Mouse (Mus musculus) erythroblast, adult 5-6 weeks (primary cell): ENCODE results near the gene Nfe2l2. TPM values are rescaled to one million over a fixed set of nuclear protein-coding genes. Genes with fewer than 3 reads are reported as not detected.

Experiments used
- ATAC-seq: replicated peaks from 2 replicates; pipeline ENCODE4 v1.8.0; 2016; ENCODE audit warnings: moderate number of reproducible peaks, mild to moderate bottlenecking, moderate TSS enrichment, inconsistent platforms; ENCODE audit not compliant: poor library complexity, low FRiP score, severe bottlenecking
- total RNA-seq, 2 experiments: library from RNA; stranded (forward) in 1 of 2; stranded (reverse) in 1 of 2; fragments of 150-400 nt in 1 of 2; fragments of 200-764, 138-1000 nt in 1 of 2; gene quantifications; 2 replicates each; pipeline versions ENCODE4 v1.2.3 to v1.2.4; 2015 to 2017; ENCODE audit warnings: low replicate concordance in 2 of 2

Gene Nfe2l2
- total RNA-seq, 2 experiments from 2014 or later = 34.6 to 91.5 TPM

DNA sequence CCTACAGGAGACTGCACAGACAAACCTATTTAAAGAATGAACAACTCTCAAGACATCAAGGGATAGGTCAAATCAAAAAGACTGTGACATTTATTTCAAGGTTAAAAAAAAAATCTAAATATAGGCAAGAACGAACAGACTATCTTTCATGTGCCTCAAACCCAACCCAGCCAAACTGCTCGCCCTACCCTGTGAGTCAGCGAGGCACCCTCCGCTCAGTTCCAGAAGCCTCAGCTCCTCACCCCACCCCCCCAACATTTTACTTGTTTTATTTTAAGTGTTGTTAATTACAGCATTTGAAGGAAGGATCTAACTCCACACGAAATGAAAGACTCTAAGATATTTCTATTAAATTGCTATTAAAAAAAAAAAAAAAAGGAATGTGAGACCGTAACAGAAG lies 73.0 kb downstream of the Nfe2l2 start:
- ATAC-seq = no peak

DNA sequence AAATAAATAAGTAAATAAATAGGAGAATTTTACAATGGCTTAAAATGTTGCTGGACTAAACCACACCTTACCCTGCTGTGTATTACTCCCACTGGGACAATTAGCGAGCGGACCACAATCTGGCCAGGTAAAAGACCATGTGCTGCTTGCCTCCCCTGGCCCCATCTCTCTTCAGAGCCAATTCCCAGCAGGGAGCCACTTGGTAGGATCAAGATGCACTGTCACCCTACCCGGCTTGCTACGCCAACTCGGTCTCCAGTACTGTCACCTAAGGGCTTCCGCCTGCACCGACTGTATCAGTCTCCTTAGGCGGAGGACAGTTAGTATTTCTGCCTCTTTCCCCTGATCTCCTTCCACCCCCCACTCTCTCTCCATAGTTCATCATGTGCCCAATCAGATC lies 76.0 kb downstream of the Nfe2l2 start:
- no peak for ATAC-seq

GRCm38 (mm10) chr2:75626597-75627440 lies 77.6 kb downstream of the Nfe2l2 start:
- ATAC-seq = no peak

Other genes with a start within 250 kb of the Nfe2l2 start
- 181 and 187 TPM in 2 replicates for gene Hnrnpa3, start 45.4 kb downstream of the Nfe2l2 start, total RNA-seq (2015; ENCODE audit: low replicate concordance)
- 98.5 and 192 TPM in 2 replicates for gene Hnrnpa3, start 45.4 kb downstream of the Nfe2l2 start, total RNA-seq (2017; ENCODE audit: low replicate concordance)
- gene Agps, start 127.5 kb upstream of the Nfe2l2 start, total RNA-seq (2015; ENCODE audit: low replicate concordance) = 45.1 and 47.7 TPM in 2 replicates
- gene Agps, start 127.5 kb upstream of the Nfe2l2 start, total RNA-seq (2017; ENCODE audit: low replicate concordance) = 44.5 and 51.9 TPM in 2 replicates
- 0.84 TPM in 1 of 2 replicates, not detected in the other for gene Ttc30b, start 233.9 kb upstream of the Nfe2l2 start, total RNA-seq (2015; ENCODE audit: low replicate concordance)
- gene Ttc30b, start 233.9 kb upstream of the Nfe2l2 start, total RNA-seq (2017; ENCODE audit: low replicate concordance) = 0.84 TPM in 1 of 2 replicates, not detected in the other